Mouse (Mus musculus): ENCODE results near the gene Arhgap30.

Arhgap30 gene

GRCm38 (mm10) chr1:171388376-171389102, at the start of gene Arhgap30:
Gene Arhgap30, plus strand, starts transcription at chr1:171388954.
- DNase-seq (ENCODE audit: low read depth, low spot score): peak; percentile 97

GRCm38 (mm10) chr1:171342262-171343207, 46.2 kb upstream of the Arhgap30 start:
- no peak for DNase-seq (ENCODE audit: low read depth, low spot score)

GRCm38 (mm10) chr1:171343922-171344677, 44.7 kb upstream of the Arhgap30 start:
- DNase-seq (ENCODE audit: low read depth, low spot score): peak; percentile 26

DNA sequence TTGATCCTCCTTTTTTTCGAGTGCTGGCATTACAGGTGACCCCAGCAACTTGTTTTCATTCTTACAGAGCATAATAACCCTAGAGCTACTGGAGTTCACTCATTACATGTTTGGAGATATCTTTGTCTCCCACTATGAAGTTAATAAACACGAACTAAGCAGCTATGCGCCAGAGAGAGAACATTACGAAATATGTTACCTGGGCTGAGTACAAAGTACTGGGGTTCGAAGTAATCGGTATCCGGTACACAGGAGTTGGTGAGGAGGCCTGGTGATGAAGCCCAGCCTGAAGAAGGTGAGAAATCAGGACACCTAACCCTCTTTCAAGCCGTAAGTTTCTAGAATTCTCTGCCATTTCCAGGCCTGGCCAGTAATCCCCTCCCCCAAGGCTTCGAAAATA, 44.0 kb upstream of the Arhgap30 start:
- DNase-seq (ENCODE audit: low read depth, low spot score): no peak

GRCm38 (mm10) chr1:171345225-171346094, 43.3 kb upstream of the Arhgap30 start, which contains the start of the genes Nit1 and Pfdn2:
Gene Nit1, minus strand, starts transcription at chr1:171345646.
Gene Pfdn2, plus strand, starts transcription at chr1:171345670.
- peak; percentile 92 for DNase-seq (ENCODE audit: low read depth, low spot score)

DNA sequence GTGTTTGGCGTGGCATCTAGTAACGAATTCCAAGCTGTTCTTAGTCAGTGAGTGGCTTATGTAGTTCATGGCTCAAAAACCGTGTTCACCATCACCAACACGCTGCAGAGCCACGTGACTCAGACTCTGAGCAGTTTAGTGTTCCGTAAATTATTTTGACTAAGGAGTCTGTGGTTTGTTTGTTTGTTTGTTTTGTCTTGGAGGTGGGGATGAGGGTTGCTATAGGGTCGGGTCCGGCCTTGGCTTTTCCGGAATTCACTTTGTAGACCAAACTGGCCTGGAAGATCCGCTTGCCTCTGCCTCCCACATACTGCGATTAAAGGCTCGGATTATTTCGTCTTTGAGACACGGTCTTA, 42.7 kb upstream of the Arhgap30 start:
- peak; percentile 42 for DNase-seq (ENCODE audit: low read depth, low spot score)

GRCm38 (mm10) chr1:171348665-171349064, 40.1 kb upstream of the Arhgap30 start:
- DNase-seq (ENCODE audit: low read depth, low spot score): no peak

GRCm38 (mm10) chr1:171349210-171349609, 39.5 kb upstream of the Arhgap30 start:
- no peak for DNase-seq (ENCODE audit: low read depth, low spot score)

DNA sequence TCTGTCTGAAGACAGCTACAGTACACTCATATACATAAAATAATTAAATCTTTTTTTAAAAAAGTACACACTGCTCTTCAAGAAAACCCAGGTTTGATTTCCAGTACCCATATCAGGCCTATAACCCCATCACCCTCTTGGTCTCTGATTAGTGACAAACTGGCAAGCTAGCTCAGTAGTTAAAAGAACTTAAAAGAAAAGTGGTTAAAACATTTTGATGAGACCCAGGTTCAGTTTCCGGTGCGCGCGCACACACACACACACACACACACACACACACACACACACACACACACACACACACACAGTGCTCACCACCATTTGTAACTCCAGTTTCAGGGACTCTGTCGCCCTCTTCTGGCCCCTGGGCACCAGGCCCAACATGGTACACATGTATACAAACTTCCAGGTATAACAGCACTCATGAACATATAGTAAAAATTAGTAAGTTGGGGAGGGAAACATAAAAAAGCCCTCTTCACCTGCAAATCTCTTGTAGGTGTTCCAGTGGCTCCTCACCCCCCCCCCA, 32.9 kb upstream of the Arhgap30 start:
- DNase-seq (ENCODE audit: low read depth, low spot score): peak; percentile 90

DNA sequence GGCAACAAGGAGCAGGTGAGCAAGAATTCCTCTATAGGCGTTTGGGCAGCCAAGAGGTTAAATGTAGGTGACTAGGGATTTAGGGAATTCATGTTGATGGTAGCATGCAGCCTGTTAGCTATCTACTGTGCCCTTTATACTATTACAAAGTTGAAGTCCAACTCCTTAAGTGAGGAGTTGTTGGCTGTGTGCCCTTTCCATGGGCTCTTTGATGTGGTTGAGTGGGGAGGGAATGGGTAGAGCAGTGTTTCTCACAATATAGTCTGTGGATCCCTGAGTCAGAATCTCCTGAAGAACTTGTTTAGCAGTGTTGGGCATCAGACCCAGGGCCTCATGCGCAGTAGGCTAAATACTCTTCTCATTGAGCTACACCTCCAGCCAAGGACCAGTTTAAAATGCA, 31.9 kb upstream of the Arhgap30 start:
- DNase-seq (ENCODE audit: low read depth, low spot score): no peak

DNA sequence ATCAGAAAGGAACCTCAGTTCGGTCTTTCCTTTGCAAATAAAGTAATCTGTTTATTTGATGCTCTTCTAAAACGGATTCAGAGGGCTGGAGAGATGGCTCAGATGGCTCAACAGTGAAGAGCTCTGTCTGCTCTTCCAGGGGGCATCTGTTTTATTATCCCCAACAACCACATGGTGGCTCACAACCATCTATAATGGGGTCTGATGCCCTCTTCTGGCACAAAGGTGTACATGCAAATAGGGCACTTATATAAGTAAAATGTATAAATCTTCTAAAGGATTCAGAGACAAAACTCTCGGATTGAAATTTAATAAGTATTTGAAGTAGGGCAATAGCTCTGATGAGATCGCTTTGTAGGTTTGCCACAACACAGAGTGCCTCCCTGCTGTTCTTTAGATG, 30.3 kb upstream of the Arhgap30 start:
- DNase-seq (ENCODE audit: low read depth, low spot score): peak; percentile 79

DNA sequence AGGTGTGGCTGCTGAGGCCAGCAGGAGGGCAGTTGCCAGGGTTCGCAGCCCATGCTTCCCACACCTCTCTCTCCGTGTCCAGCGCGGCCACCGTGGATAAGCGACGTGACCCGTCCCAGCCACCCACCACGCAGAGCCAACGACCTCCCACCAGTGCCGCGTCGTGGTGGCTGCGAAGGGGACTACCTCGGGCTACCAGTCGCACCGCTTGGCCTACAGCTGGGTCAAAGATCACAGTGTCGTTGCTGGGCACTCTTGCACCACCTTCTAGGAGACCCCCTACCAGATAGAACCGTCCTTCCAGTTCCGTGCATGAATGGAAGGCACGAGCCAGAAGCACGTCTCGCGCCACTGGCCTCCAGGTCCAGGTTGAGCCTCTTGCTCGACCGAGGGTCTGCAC, 28.5 kb upstream of the Arhgap30 start:
- DNase-seq (ENCODE audit: low read depth, low spot score): no peak

GRCm38 (mm10) chr1:171360656-171361055, 28.1 kb upstream of the Arhgap30 start, which contains the start of gene Klhdc9:
Gene Klhdc9, minus strand, starts transcription at chr1:171360798.
- DNase-seq (ENCODE audit: low read depth, low spot score): peak; percentile 91

GRCm38 (mm10) chr1:171361106-171362103, 27.3 kb upstream of the Arhgap30 start:
- DNase-seq (ENCODE audit: low read depth, low spot score): peak; percentile 83

DNA sequence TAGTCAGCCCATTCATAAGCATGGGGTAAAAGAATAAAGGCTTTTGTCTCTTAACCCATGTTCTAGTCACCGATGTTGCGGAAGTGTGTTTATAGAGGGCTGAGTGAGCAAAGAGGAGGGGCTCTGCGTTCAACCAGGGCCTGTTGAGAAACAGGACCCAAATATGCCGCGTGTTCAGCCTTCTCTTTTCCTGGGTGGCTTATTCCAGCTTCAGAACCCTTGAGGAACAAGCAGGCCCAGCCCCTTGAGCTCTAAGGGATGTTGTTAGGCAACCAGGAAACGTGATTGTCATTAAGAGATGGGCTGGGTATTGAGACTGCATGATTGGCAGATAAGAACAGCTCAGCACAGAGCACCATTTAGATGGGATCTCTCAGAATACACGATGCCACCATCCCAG, 22.8 kb upstream of the Arhgap30 start:
- DNase-seq (ENCODE audit: low read depth, low spot score): no peak

GRCm38 (mm10) chr1:171369845-171370556, 18.8 kb upstream of the Arhgap30 start, which contains the start of gene Nectin4:
Gene Nectin4, plus strand, starts transcription at chr1:171370099.
- no peak for DNase-seq (ENCODE audit: low read depth, low spot score)

DNA sequence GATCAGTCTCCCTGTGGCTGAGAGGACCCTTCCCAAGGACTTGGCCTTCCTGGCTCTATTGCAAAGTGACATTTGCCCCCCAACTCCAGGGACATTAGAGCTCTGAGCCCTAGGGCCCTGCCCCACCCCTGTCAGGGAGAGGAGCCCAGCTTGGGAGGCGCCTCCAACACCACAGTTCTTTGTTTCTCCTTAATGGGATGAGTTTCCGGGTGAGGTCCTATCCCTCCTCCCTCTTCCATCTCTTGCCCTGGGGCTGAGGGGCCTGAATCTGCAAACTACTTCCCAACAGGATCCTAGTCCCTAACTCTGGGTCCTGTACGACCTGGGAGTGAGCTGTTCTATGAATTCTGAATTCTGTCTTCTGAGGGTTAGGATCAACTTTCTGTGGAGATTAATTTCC, 15.9 kb upstream of the Arhgap30 start:
- no peak for DNase-seq (ENCODE audit: low read depth, low spot score)

GRCm38 (mm10) chr1:171373946-171374345, 14.8 kb upstream of the Arhgap30 start:
- DNase-seq (ENCODE audit: low read depth, low spot score): no peak

Data from CD4-positive helper T cell, adult 2 months (primary cell).